Mouse (Mus musculus) forebrain, embryonic 13.5 days (tissue): ENCODE data around the gene Rassf2. TPM values are rescaled to one million over a fixed set of nuclear protein-coding genes. Genes with fewer than 3 reads are reported as not detected.
A peak's percentile ranks its signal among the peaks of the same experiment; 100 is the strongest.

Experiments
- ATAC-seq: fragments of 200-750 bp; cut with Nextera tagmentation; 2 replicates; pipeline ENCODE4 v1.8.0; 2017
- H3K27ac ChIP-seq: fragments of 300-500 bp; sonication (generic); 2 replicates; pipeline ENCODE4 v1.5.1; 2015; ENCODE audit warnings: inconsistent platforms, mild to moderate bottlenecking, moderate library complexity
- H3K27me3 ChIP-seq: fragments of 300-500 bp; sonication (generic); 2 replicates; pipeline ENCODE4 v1.6.1; 2015; ENCODE audit warnings: mild to moderate bottlenecking, inconsistent platforms
- H3K36me3 ChIP-seq: fragments of 300-500 bp; sonication (generic); 2 replicates; pipeline ENCODE4 v1.6.1; 2015; ENCODE audit warnings: mild to moderate bottlenecking, inconsistent platforms; ENCODE audit not compliant: poor library complexity, severe bottlenecking
- H3K4me1 ChIP-seq: fragments of 300-500 bp; sonication (generic); 2 replicates; pipeline ENCODE4 v1.6.1; 2015; ENCODE audit warnings: inconsistent platforms
- H3K4me2 ChIP-seq: fragments of 300-500 bp; sonication (generic); 2 replicates; pipeline ENCODE4 v1.6.1; 2015; ENCODE audit warnings: inconsistent platforms, mild to moderate bottlenecking, moderate library complexity
- H3K4me3 ChIP-seq: fragments of 300-500 bp; sonication (generic); 2 replicates; pipeline ENCODE4 v1.5.1; 2015; ENCODE audit warnings: mild to moderate bottlenecking, inconsistent platforms
- H3K9ac ChIP-seq: fragments of 300-500 bp; sonication (generic); 2 replicates; pipeline ENCODE4 v1.6.1; 2015; ENCODE audit warnings: mild to moderate bottlenecking, inconsistent platforms
- H3K9me3 ChIP-seq: fragments of 300-500 bp; sonication (generic); replicated peaks from 2 replicates; pipeline ENCODE4 v1.6.1; 2016; ENCODE audit warnings: inconsistent platforms
- WGBS: fragments of 180-500 bp; shearing (Covaris S2); methylation state at CpG from one replicate; pipeline ENCODE4 v1.1.7; 2015; 5-methylcytosine and 5-hydroxymethylcytosine counted together
- polyA plus RNA-seq: library from polyadenylated mRNA; unstranded; fragments of >200 nt; fragmentation: Nextera tagmentation; extraction: Ambion mirVana; gene quantifications from 2 replicates; pipeline ENCODE4 v1.2.1, GENCODE M21; 2015

Rassf2 gene
- polyA plus RNA-seq, 1 experiment from 2014 or later: 21.1 TPM

GRCm38 (mm10) chr2:132030418-132031363 lies 633 bp upstream of the Rassf2 start:
- Histone ChIP-seq H3K4me2 (peak overlapping the region; percentile 95), H3K9me3 (no peaks in the 10 kb centered on the region), H3K36me3 (0 out of 2 replicates have a peak, but pooled peaks cover 3% of the 10 kb centered on the region), H3K27ac (peak overlapping the region; percentile 90), H3K4me1 (peaks cover 44% of the 10 kb centered on the region), H3K27me3 (no peaks in the 10 kb centered on the region), H3K9ac (peak overlapping the region; percentile 83), H3K4me3 (peak overlapping the region; percentile 67)
- 7% methylated on average over 23 of the region's 23 CpGs for WGBS
- ATAC-seq: peak; percentile 32

- peak overlapping the region; percentile 83 for H3K9ac ChIP-seq
- ATAC-seq: peak; percentile 33
- 0 out of 2 replicates have a peak, but pooled peaks cover 8% of the 10 kb centered on the region for H3K36me3 ChIP-seq
- peak overlapping the region; percentile 73 for H3K27ac ChIP-seq
- H3K9me3 ChIP-seq: no peaks in the 10 kb centered on the region
- peaks cover 38% of the 10 kb centered on the region for H3K4me1 ChIP-seq
- peak overlapping the region; percentile 67 for H3K4me3 ChIP-seq
- peak overlapping the region; percentile 95 for H3K4me2 ChIP-seq
- H3K27me3 ChIP-seq: no peaks in the 10 kb centered on the region
- under 1% methylated on average over 36 of the region's 36 CpGs for WGBS
Observed at GRCm38 (mm10) chr2:132028894-132029605, 1.0 kb downstream of the Rassf2 start.

GRCm38 (mm10) chr2:132028107-132028506 lies 2.0 kb downstream of the Rassf2 start:
- WGBS: 34% methylated on average over 5 of the region's 5 CpGs
- H3K27ac ChIP-seq: no peak overlapping the region

GRCm38 (mm10) chr2:132027366-132027765 lies 2.7 kb downstream of the Rassf2 start:
- peak overlapping the region; percentile 95 for H3K4me2 ChIP-seq
- no peak overlapping the region for H3K4me3 ChIP-seq
- H3K9ac ChIP-seq: no peak overlapping the region
- peaks cover 38% of the 10 kb centered on the region for H3K4me1 ChIP-seq
- H3K9me3 ChIP-seq: no peaks in the 10 kb centered on the region
- no peak for ATAC-seq
- H3K27ac ChIP-seq: peak overlapping the region; percentile 3; the same call in 1 of the 2 replicates
- H3K27me3 ChIP-seq: no peaks in the 10 kb centered on the region
- 61% methylated on average over 5 of the region's 5 CpGs for WGBS
- 0 out of 2 replicates have a peak, but pooled peaks cover 8% of the 10 kb centered on the region for H3K36me3 ChIP-seq

More at GRCm38 (mm10) chr2:132028107-132028506, 2.0 kb downstream of the Rassf2 start:
- peak overlapping the region; percentile 95 for H3K4me2 ChIP-seq
- 0 out of 2 replicates have a peak, but pooled peaks cover 8% of the 10 kb centered on the region for H3K36me3 ChIP-seq
- H3K4me1 ChIP-seq: peaks cover 38% of the 10 kb centered on the region
- ATAC-seq: no peak
- no peaks in the 10 kb centered on the region for H3K9me3 ChIP-seq
- H3K4me3 ChIP-seq: peak overlapping the region; percentile 67
- peak overlapping the region; percentile 83 for H3K9ac ChIP-seq
- no peaks in the 10 kb centered on the region for H3K27me3 ChIP-seq

- Histone ChIP-seq H3K27me3 (no peaks in the 10 kb centered on the region), H3K9ac (no peak overlapping the region), H3K36me3 (peaks cover 8% of the 10 kb centered on the region; the same call in 1 of the 2 replicates), H3K4me3 (no peak overlapping the region), H3K9me3 (no peaks in the 10 kb centered on the region), H3K27ac (no peak overlapping the region), H3K4me1 (peaks cover 22% of the 10 kb centered on the region), H3K4me2 (no peak overlapping the region)
- ATAC-seq: no peak
- 95% methylated on average over 4 of the region's 4 CpGs for WGBS
Observed at GRCm38 (mm10) chr2:132024028-132024427, 6.0 kb downstream of the Rassf2 start.

GRCm38 (mm10) chr2:132022621-132023020 lies 7.4 kb downstream of the Rassf2 start:
- 95% methylated on average over 8 of the region's 8 CpGs for WGBS
- ATAC-seq: no peak

GRCm38 (mm10) chr2:132021616-132022015 lies 8.4 kb downstream of the Rassf2 start:
- Histone ChIP-seq H3K4me1 (no peaks in the 10 kb centered on the region; the same call in 1 of the 2 replicates), H3K27ac (no peak overlapping the region), H3K36me3 (peaks cover 6% of the 10 kb centered on the region; the same call in 1 of the 2 replicates), H3K4me3 (no peak overlapping the region), H3K4me2 (no peak overlapping the region), H3K9me3 (no peaks in the 10 kb centered on the region), H3K9ac (no peak overlapping the region), H3K27me3 (no peaks in the 10 kb centered on the region)
- 81% methylated on average over 4 of the region's 4 CpGs for WGBS
- ATAC-seq: no peak

More at GRCm38 (mm10) chr2:132022621-132023020, 7.4 kb downstream of the Rassf2 start:
- no peaks in the 10 kb centered on the region for H3K9me3 ChIP-seq
- no peaks in the 10 kb centered on the region for H3K27me3 ChIP-seq
- H3K4me1 ChIP-seq: peaks cover 8% of the 10 kb centered on the region
- H3K27ac ChIP-seq: no peak overlapping the region
- H3K4me3 ChIP-seq: no peak overlapping the region
- no peak overlapping the region for H3K4me2 ChIP-seq
- H3K9ac ChIP-seq: no peak overlapping the region
- H3K36me3 ChIP-seq: peaks cover 8% of the 10 kb centered on the region; the same call in 1 of the 2 replicates

- Histone ChIP-seq H3K4me3 (no peak overlapping the region), H3K4me1 (no peaks in the 10 kb centered on the region; the same call in 1 of the 2 replicates), H3K36me3 (peaks cover 5% of the 10 kb centered on the region; the same call in 1 of the 2 replicates), H3K9me3 (no peaks in the 10 kb centered on the region), H3K9ac (no peak overlapping the region), H3K4me2 (no peak overlapping the region), H3K27ac (no peak overlapping the region), H3K27me3 (no peaks in the 10 kb centered on the region)
- no peak for ATAC-seq
- 75% methylated on average over 5 of the region's 5 CpGs for WGBS
Observed at GRCm38 (mm10) chr2:132020991-132021541, 9.0 kb downstream of the Rassf2 start.

- Histone ChIP-seq H3K4me3 (no peak overlapping the region), H3K4me1 (no peaks in the 10 kb centered on the region; the same call in 1 of the 2 replicates), H3K36me3 (peaks cover 5% of the 10 kb centered on the region; the same call in 1 of the 2 replicates), H3K9ac (no peak overlapping the region), H3K27ac (no peak overlapping the region), H3K9me3 (no peaks in the 10 kb centered on the region), H3K27me3 (no peaks in the 10 kb centered on the region), H3K4me2 (no peak overlapping the region)
- ATAC-seq: no peak
- 88% methylated on average over 7 of the region's 7 CpGs for WGBS
Observed at GRCm38 (mm10) chr2:132020420-132020819, 9.6 kb downstream of the Rassf2 start.

- 86% methylated on average over 3 of the region's 3 CpGs for WGBS
- no peak overlapping the region for H3K4me3 ChIP-seq
- no peaks in the 10 kb centered on the region; the same call in 1 of the 2 replicates for H3K4me1 ChIP-seq
- H3K4me2 ChIP-seq: no peak overlapping the region
- no peaks in the 10 kb centered on the region for H3K27me3 ChIP-seq
- no peaks in the 10 kb centered on the region for H3K9me3 ChIP-seq
- no peaks in the 10 kb centered on the region; the same call in 1 of the 2 replicates for H3K36me3 ChIP-seq
- no peak overlapping the region for H3K27ac ChIP-seq
- H3K9ac ChIP-seq: no peak overlapping the region
- no peak for ATAC-seq
Observed at GRCm38 (mm10) chr2:132019372-132019811, 10.7 kb downstream of the Rassf2 start.

- Histone ChIP-seq H3K36me3 (no peaks in the 10 kb centered on the region; the same call in 1 of the 2 replicates), H3K4me3 (no peak overlapping the region), H3K9me3 (no peaks in the 10 kb centered on the region), H3K27me3 (no peaks in the 10 kb centered on the region), H3K9ac (no peak overlapping the region), H3K27ac (no peak overlapping the region), H3K4me2 (no peak overlapping the region), H3K4me1 (no peaks in the 10 kb centered on the region; the same call in 1 of the 2 replicates)
- no peak for ATAC-seq
- WGBS: 73% methylated on average over 4 of the region's 4 CpGs
Observed at GRCm38 (mm10) chr2:132018156-132018555, 11.9 kb downstream of the Rassf2 start.
